Mouse (Mus musculus): ENCODE measurements around the gene Pex10.
A peak's percentile ranks its signal among the peaks of the same experiment; 100 is the strongest.
"Not testable (repeated sequence)": the region's sequence is repeated elsewhere in the genome, so short reads cannot be mapped to it uniquely, and the experiment has no call there.

Gene Pex10

DNA sequence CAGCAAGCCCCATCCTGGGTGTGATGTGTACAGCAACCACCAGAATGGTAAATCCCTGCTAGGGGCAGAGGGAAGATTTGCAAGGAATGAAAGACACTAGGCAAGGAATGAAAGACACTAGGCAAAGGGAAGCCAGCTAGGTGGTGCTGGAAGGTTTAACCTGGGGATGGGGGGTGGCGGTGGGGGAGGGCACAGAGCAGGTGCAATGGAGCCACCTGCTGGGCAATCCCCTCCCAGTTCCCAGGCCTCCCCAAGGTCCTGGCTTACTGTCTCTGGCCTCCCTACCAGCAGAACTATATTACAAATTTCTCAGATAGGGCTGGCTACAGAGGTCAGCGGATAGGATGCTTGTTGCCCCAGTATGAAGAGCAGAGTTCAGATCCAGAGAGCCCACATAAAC, 2.3 kb upstream of the Pex10 start:
- DNase-seq (ENCODE audit: low spot score in 2 of 2) = no peak

- peak; percentile 67 to 82 for DNase-seq (ENCODE audit: low spot score in 2 of 2)
These were observed 614 bp upstream of the Pex10 start for GRCm38 (mm10) chr4:155065970-155066833.

DNA sequence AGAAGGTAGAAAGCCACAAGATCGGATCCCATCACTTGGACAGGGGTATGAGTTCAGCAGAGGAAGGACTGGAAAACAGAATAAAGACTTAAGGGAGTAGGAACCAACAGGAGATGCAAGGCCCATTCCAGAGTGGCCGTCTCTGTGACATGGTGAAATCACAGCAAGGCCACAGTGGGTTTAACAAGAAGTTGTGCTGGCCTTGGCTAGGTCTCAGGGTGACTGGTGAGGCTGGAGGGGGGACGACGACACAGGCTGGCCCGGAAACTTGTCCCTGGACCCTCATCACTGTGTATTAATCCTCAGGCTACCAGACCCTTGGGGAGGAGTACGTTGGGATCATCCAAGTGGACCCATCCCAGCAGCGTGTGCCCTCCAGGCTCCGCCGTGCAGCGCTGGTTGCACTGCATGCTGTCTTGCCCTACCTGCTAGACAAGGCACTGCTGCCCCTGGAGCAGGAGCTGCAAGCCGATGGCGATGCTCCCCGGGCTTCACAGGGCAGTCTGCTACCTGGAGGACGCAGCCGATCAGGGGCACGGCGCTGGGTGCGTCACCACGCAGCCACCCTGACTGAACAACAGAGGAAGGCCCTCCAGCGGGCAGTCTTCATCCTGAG, 1.6 kb downstream of the Pex10 start:
- no peak for DNase-seq (ENCODE audit: low spot score in 2 of 2)

GRCm38 (mm10) chr4:155069191-155069590, 2.4 kb downstream of the Pex10 start:
- DNase-seq (ENCODE audit: low spot score in 2 of 2) = no peak

DNA sequence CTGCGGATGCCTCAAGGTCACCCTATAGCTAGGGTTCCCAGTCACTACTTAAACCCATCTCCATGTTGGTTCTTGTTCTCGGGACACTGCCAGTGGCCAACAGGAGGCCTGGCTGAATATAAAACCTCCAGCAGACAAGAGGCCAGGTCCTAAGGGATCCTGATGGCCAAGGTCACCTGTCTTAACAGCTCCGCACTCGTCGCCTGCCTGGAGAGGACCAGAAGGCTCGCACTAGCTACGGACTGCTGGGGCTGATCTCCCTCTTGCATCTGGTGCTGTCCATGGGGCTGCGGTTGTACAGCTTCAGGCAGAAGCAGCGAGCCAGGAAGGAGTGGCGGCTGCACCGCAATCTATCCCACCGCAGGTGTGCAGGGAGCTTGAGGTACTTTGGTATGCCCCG, 3.4 kb downstream of the Pex10 start:
- DNase-seq (ENCODE audit: low spot score in 2 of 2) = no peak

DNA sequence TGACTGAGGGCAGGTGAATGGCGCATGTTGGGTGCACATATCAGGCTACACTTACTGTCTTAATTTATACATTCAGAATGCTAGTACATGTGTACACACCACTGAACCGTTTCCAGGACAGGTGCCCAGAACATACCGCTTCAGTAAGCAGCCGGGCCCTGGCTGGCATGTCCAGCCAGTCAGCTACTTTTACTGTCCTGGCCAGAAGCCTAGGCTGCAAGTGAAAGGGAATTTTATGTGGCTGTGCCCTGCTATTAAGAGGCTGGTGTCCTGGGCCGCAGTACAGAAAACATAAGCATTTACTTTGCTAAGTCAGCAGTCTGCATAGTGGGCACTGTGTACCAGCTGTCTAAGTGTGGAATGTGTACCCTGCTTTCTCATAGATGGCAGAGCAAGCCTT, 4.1 kb downstream of the Pex10 start:
- DNase-seq (ENCODE audit: low spot score in 2 of 2) = no peak

DNA sequence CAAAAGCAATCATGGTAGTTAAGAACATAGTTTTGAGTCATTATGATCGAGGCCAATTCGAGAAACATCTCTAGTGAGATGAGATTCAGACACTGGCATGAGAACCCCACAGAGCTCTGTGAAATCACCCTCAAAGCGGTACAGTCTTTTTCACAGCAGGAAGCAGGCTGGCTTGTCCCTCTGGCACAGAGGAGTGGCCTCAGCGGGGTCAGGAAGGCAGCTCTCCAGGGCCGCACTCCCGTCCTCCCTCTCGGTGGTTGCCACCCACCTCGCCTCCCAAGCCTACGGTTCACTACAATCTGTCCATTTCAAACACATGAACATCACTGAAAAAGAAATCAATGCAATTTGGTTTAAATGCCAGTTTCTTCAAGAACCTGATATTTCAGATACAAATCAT, 7.6 kb downstream of the Pex10 start:
- DNase-seq (ENCODE audit: low spot score in 2 of 2) = no peak

GRCm38 (mm10) chr4:155075137-155075536, 8.3 kb downstream of the Pex10 start:
- DNase-seq (ENCODE audit: low spot score in 2 of 2) = no peak

DNA sequence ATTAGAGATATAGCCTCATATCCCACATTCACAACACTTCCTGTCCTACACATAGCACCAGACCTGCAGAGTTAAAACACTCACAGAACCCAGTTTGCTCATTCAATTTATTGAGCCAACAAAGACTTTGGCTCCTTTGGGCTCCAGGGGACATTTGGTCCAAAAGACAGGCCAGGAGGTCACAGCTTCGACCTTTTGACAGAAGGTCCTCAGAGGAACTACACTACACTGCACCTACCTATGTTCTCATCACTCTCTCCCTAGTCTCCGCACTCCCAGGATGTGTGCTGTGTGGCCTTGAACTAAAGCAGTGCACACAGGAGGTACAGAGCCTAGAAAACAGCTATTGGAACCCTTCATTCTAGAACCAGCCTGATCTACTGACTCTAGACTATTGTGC, 9.0 kb downstream of the Pex10 start:
- no peak for DNase-seq (ENCODE audit: low spot score in 2 of 2)

- DNase-seq (ENCODE audit: low spot score in 2 of 2) = no peak
These were observed 9.9 kb downstream of the Pex10 start for GRCm38 (mm10) chr4:155076677-155077076.

DNA sequence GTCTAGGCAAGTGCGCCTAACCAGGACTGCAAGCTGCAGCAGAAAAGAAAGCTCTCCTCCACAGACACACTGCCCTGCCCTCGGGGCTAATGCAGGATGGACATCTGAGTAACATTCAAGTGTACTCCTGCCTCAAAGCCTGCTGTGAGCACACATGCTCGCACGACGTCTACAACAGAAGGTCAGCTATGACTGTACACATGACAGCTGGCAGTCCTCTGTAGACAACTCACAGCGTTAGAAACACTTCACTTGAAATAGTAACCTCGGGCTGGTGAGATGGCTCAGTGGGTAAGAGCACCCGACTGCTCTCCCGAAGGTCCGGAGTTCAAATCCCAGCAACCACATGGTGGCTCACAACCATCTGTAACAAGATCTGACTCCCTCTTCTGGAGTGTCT, 12.0 kb downstream of the Pex10 start:
- not testable (repeated sequence) for DNase-seq (ENCODE audit: low spot score in 2 of 2)

GRCm38 (mm10) chr4:155079666-155080065, 12.8 kb downstream of the Pex10 start:
- no peak for DNase-seq (ENCODE audit: low spot score in 2 of 2)

DNA sequence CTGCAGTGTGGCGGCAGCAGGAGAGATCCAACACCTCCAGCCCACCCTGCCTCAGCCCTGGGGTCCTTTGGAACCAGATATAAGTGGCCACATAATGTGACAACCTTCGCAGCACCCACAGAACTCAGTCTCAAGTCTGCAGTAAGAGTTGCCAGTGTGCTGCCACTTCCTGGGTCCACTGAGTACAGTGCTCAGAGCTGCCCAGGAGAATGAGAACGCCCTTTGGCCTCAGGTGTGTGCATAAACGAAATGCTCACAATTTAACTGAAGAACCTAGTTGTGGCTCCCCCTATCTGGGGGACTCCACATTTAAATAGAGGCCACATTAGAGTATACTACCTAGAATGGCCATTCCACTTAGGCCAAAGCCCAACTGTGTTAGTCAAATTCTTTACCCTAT, 16.7 kb downstream of the Pex10 start:
- no peak for DNase-seq (ENCODE audit: low spot score in 2 of 2)

DNA sequence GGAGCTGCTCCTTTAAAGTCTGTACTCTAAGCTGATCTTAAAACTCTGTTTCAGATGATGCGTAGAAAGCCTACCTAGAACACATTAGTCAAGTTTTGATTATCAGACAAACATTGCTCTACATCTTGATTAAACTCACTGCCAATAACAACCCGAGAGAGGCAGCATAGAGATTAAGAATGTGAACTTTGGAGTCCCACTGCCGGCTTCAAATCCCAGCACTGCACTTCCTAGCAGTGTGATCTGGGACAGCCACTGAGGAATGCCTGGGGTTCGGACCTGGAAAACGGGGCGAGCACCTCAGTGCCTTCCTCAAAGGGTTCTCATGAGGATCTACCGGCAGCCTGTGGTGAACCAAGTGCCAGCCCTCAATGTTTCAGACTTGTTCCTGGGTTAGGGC, 17.5 kb downstream of the Pex10 start:
- no peak for DNase-seq (ENCODE audit: low spot score in 2 of 2)

- no peak for DNase-seq (ENCODE audit: low spot score in 2 of 2)
These were observed 18.6 kb downstream of the Pex10 start for GRCm38 (mm10) chr4:155085206-155086107.

DNA sequence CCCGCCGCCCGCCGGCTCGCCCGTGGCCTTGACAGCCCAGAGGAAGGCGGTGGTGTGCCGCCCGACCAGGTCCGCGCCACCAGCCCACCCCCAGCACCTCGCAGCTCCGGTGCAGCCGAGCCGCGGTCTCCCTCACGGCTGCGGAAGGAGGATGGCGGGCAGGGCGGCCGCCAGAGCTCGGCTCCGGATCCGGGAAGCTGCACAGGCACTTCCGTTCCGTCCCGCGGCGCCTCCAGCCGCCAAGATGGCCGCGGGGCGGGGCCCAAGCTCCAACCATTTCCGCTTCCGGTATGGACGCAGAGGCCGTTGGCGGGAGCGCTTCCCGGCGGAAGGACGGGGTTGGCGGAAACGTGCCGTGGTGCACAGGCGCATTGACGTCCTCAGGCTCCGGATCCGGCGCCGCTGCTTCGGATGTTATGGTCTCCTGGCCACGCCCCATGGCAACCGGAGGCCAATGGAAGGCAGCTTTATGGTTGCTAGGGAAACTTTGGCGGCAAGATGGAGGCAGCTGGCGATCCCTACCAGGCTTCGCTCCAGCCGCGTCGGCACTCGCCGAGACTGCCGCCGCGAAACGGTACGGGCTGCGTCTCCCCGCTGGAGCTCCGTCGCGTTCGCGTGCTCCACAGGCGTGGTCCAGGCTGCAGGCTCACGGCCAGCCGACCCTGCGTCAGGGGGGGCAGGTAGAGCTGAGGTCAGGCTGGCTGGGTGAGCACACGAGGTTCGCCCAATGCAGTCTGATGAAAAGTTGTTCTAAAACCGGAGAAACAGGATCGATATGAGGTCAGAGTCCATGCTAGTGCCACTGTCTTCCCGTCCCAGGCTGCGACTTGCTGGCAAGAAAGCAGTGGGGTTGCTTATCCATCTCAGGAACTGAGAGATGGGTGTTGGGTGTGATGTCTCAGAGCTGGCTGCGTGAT, 19.6 kb downstream of the Pex10 start, which contains the start of the genes Rer1 and Morn1:
Rer1 (minus strand) TSS at position 275 of the 917 bp plus-strand sequence.
Morn1 (plus strand) TSS at position 470 of the 917 bp plus-strand sequence.
- DNase-seq (ENCODE audit: low spot score in 2 of 2) = peak; percentile 97 to 99

DNA sequence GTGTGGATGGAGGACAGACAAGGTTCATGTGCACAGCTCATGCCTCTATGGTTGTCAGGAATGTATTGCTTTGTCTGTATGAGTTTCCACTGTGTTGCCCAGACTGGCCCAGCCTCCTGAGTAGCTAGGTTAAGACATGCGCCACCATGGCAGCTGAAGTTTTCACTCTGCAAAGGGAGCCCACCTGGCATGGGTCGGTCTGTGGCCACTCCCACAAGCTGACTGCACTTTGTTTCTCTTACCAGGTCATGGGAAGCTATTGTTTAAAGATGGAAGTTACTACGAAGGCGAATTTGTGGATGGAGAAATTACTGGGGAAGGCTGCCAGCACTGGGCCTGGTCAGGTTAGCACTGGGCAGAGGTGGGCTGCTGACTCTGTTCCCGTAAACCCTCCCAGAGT, 22.4 kb downstream of the Pex10 start:
- DNase-seq (ENCODE audit: low spot score in 2 of 2) = no peak

DNA sequence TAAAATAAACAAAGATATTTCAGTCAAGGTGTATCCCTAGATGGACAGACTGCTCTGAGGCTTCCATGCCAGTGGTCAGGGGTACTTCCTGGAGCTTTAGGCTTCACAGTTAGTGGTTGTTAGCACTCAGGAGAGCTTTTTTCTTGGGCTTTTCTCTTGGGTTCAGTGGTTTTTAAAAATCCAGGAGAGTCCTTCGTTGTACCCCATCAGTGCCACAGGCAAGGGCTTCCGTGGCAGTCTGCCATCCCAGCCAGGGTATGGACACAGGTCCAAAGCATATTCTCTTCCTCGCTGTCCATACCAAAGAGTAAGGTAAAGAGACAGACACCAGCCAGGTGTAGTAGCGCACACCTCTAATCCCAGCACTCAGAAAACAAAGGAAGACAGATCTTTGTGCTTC, 23.3 kb downstream of the Pex10 start:
- no peak for DNase-seq (ENCODE audit: low spot score in 2 of 2)

DNA sequence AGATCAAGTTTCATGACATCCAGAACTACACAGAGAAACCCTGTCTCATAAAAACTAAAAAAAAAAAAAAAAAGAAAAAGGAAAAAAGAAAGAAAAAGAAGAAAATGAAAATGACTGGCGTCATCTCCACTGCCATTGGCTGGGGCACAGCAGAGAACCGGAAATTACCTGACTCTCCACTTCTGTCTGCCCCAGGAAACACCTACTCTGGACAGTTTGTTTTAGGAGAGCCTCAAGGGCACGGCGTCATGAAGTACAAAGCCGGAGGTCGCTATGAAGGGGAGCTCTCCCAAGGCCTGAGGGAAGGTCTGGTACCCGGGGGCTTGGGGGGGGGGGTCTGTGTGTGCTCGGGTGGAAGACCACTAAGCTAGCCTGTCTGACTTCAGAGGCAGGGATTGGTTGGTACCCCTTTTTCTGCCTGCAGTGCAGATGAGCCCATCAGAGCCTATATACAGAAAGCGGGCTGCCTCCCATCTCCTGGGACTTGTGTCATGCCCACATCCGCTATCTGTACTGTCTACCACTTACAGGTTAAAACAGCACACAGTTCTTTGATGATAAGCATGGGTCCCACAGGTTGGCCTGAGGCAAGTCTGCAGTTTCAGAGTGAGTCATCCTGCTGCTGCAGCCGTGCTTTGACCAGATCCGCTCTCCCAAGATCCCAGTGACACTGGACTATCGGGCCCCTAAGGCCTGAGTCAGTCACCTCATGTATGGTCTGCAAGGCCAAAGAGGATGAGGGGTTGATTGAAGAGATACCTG, 24.1 kb downstream of the Pex10 start:
- DNase-seq (ENCODE audit: low spot score in 2 of 2) = no peak

DNA sequence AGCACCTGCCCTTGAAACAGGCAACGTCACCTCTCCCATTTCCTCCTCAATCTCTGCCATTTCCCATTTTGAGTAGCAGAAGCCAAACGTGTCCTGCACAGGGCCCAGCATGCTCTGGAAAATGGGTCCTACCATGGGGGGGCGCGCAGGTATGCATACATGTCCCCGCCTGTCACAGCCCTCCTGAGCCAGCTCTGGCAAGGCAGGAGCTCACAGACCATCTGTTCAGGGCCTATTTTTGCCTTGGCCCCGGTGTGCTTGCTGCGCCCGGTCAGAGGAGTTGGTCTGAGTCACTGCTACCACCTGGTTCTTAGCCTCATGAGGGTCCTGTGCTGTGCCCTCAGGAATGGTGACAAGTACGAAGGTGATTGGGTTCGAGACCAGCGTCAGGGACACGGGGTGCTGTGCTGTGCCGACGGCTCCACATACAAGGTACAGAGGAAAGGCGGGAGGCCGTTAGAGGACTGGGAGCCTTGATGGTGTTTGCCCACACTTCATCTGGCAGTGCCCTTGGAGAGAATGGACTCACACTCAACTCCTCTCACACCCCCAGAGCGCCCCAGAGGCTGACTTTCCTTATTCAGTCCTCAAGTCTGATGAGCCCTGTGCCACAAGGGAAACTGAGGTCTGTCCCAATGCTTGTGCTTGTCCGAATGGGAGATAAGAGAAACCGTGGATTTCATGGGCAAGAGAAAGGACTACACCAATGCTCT, 26.1 kb downstream of the Pex10 start:
- no peak for DNase-seq (ENCODE audit: low spot score in 2 of 2)
